Mouse (Mus musculus): ENCODE results near the gene Trappc6b. TPM values are rescaled to one million over a fixed set of nuclear protein-coding genes. Genes with fewer than 3 reads are reported as not detected.

Trappc6b gene
- polyA plus RNA-seq, 1 experiment from 2014 or later, result 85.9 TPM

DNA sequence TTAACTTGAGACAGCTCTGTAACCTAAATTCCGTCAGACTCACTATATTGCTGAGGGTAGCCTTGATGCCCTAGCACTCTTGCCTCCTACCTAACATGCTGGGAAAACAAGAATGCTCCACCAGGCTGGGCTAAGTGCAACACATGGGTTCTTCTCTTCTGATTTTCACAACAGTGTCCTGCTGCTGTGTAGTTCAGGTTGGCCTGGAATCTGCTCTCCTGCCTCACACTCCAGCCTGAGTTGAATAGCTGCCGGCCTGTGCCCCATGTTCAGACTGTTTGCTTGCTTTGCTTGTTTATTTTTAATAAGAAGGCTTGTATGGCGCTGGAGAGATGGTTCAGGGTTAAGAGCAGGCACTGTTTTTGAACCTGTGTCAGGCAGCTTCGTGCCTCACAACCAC lies 19.2 kb upstream of the Trappc6b start:
- no peaks in the 10 kb centered on the region for H3K27me3 ChIP-seq (replicated peaks; ENCODE audit: control insufficient read depth, insufficient read depth, low read length)
- WGBS, result 89% methylated on average over 4 of the region's 4 CpGs
- no peaks in the 10 kb centered on the region for H3K36me3 ChIP-seq (ENCODE audit: control insufficient read depth, insufficient read depth, low read length)
- no peaks in the 10 kb centered on the region for H3K9me3 ChIP-seq (ENCODE audit: control insufficient read depth, low read length)
- no peak overlapping the region for H3K4me2 ChIP-seq (ENCODE audit: low read depth, low read length)
- no peak overlapping the region for H3K9ac ChIP-seq (ENCODE audit: low read depth, low read length)
- H3K4me1 ChIP-seq (ENCODE audit: control insufficient read depth, insufficient read depth, low read length), result no peaks in the 10 kb centered on the region
- H3K4me3 ChIP-seq (ENCODE audit: low read length), result no peak overlapping the region
- no peak for ATAC-seq
- H3K27ac ChIP-seq (ENCODE audit: low read length), result no peak overlapping the region

GRCm38 (mm10) chr12:59077883-59078282 lies 16.6 kb upstream of the Trappc6b start:
- Histone ChIP-seq H3K4me1 (ENCODE audit: control insufficient read depth, insufficient read depth, low read length) (no peaks in the 10 kb centered on the region), H3K27me3 (replicated peaks; ENCODE audit: control insufficient read depth, insufficient read depth, low read length) (no peaks in the 10 kb centered on the region), H3K9ac (ENCODE audit: low read depth, low read length) (no peak overlapping the region), H3K9me3 (ENCODE audit: control insufficient read depth, low read length) (no peaks in the 10 kb centered on the region), H3K36me3 (ENCODE audit: control insufficient read depth, insufficient read depth, low read length) (no peaks in the 10 kb centered on the region), H3K27ac (ENCODE audit: low read length) (no peak overlapping the region), H3K4me3 (ENCODE audit: low read length) (no peak overlapping the region), H3K4me2 (ENCODE audit: low read depth, low read length) (no peak overlapping the region)
- WGBS, result 64% methylated on average over 3 of the region's 3 CpGs
- ATAC-seq, result peak; percentile 89

- no peak overlapping the region for H3K27ac ChIP-seq (ENCODE audit: low read length)
- WGBS, result 86% methylated on average over 3 of the region's 3 CpGs
- no peaks in the 10 kb centered on the region for H3K27me3 ChIP-seq (replicated peaks; ENCODE audit: control insufficient read depth, insufficient read depth, low read length)
- no peak overlapping the region for H3K4me3 ChIP-seq (ENCODE audit: low read length)
- H3K4me1 ChIP-seq (ENCODE audit: control insufficient read depth, insufficient read depth, low read length), result no peaks in the 10 kb centered on the region
- H3K9ac ChIP-seq (ENCODE audit: low read depth, low read length), result no peak overlapping the region
- no peak for ATAC-seq
- no peak overlapping the region for H3K4me2 ChIP-seq (ENCODE audit: low read depth, low read length)
- H3K9me3 ChIP-seq (ENCODE audit: control insufficient read depth, low read length), result no peaks in the 10 kb centered on the region
- H3K36me3 ChIP-seq (ENCODE audit: control insufficient read depth, insufficient read depth, low read length), result peaks cover 5% of the 10 kb centered on the region; the same call in 1 of the 2 replicates
These were observed 15.7 kb upstream of the Trappc6b start for GRCm38 (mm10) chr12:59076996-59077395.

- WGBS, result 88% methylated on average over 3 of the region's 3 CpGs
- no peak overlapping the region for H3K27ac ChIP-seq (ENCODE audit: low read length)
- no peaks in the 10 kb centered on the region for H3K4me1 ChIP-seq (ENCODE audit: control insufficient read depth, insufficient read depth, low read length)
- H3K27me3 ChIP-seq (replicated peaks; ENCODE audit: control insufficient read depth, insufficient read depth, low read length), result no peaks in the 10 kb centered on the region
- no peak for ATAC-seq
- H3K36me3 ChIP-seq (ENCODE audit: control insufficient read depth, insufficient read depth, low read length), result peaks cover 15% of the 10 kb centered on the region
- no peak overlapping the region for H3K9ac ChIP-seq (ENCODE audit: low read depth, low read length)
- H3K4me3 ChIP-seq (ENCODE audit: low read length), result no peak overlapping the region
- no peaks in the 10 kb centered on the region for H3K9me3 ChIP-seq (ENCODE audit: control insufficient read depth, low read length)
- no peak overlapping the region for H3K4me2 ChIP-seq (ENCODE audit: low read depth, low read length)
These were observed 12.8 kb upstream of the Trappc6b start for GRCm38 (mm10) chr12:59074052-59074451.

GRCm38 (mm10) chr12:59072286-59072685 lies 11.0 kb upstream of the Trappc6b start:
- Histone ChIP-seq H3K4me3 (ENCODE audit: low read length) (no peak overlapping the region), H3K4me2 (ENCODE audit: low read depth, low read length) (no peak overlapping the region), H3K27ac (ENCODE audit: low read length) (no peak overlapping the region), H3K4me1 (ENCODE audit: control insufficient read depth, insufficient read depth, low read length) (no peaks in the 10 kb centered on the region), H3K27me3 (replicated peaks; ENCODE audit: control insufficient read depth, insufficient read depth, low read length) (no peaks in the 10 kb centered on the region), H3K9me3 (ENCODE audit: control insufficient read depth, low read length) (no peaks in the 10 kb centered on the region), H3K9ac (ENCODE audit: low read depth, low read length) (no peak overlapping the region), H3K36me3 (ENCODE audit: control insufficient read depth, insufficient read depth, low read length) (peaks cover 18% of the 10 kb centered on the region)
- ATAC-seq, result no peak
- 90% methylated on average over 11 of the region's 11 CpGs for WGBS

DNA sequence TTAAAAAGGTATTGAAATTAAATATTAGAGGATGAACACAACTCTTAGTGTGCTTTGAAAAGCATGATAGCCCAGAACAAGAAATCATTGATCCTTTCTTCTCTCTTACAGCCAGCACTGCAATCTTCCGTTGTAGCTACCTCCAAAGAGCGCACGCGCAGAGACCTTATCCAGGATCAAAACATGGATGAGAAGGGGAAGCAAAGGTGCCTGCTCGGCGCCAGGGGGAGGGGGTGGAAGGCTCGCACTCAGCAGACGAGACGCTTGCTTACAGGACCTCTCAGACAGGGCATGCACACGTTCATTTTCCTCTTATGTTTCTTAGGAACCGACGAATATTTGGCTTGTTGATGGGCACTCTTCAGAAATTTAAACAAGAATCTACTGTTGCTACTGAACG lies 7.5 kb upstream of the Trappc6b start:
- ATAC-seq, result no peak
- peaks cover 18% of the 10 kb centered on the region for H3K36me3 ChIP-seq (ENCODE audit: control insufficient read depth, insufficient read depth, low read length)
- no peak overlapping the region for H3K27ac ChIP-seq (ENCODE audit: low read length)
- H3K9me3 ChIP-seq (ENCODE audit: control insufficient read depth, low read length), result no peaks in the 10 kb centered on the region
- H3K4me2 ChIP-seq (ENCODE audit: low read depth, low read length), result no peak overlapping the region
- no peaks in the 10 kb centered on the region for H3K27me3 ChIP-seq (replicated peaks; ENCODE audit: control insufficient read depth, insufficient read depth, low read length)
- no peak overlapping the region for H3K4me3 ChIP-seq (ENCODE audit: low read length)
- H3K9ac ChIP-seq (ENCODE audit: low read depth, low read length), result no peak overlapping the region
- 90% methylated on average over 13 of the region's 13 CpGs for WGBS
- H3K4me1 ChIP-seq (ENCODE audit: control insufficient read depth, insufficient read depth, low read length), result no peaks in the 10 kb centered on the region

DNA sequence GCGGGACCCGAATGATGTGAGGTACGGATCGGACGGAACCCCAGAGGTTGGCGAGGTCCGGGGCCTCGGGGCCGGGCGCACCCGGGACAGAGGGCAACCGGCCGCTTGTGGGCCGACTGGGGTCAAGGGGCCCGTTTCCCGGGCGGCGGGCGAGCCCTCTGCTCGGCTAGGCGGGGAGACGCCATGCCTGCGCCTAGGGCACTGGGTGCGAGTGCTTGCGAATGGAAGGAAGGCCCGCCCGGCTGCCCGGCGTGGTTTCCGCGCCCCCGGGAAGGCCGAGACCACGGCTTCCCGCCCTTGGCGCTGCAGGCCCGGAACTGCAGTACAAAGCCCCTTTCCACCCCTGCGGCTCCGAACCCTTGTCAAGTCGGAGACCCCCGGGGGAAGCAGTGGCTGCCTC lies 5.8 kb upstream of the Trappc6b start:
- Histone ChIP-seq H3K4me1 (ENCODE audit: control insufficient read depth, insufficient read depth, low read length) (no peaks in the 10 kb centered on the region), H3K27ac (ENCODE audit: low read length) (peak overlapping the region; percentile 85), H3K27me3 (replicated peaks; ENCODE audit: control insufficient read depth, insufficient read depth, low read length) (no peaks in the 10 kb centered on the region), H3K36me3 (ENCODE audit: control insufficient read depth, insufficient read depth, low read length) (peaks cover 14% of the 10 kb centered on the region), H3K4me2 (ENCODE audit: low read depth, low read length) (peak overlapping the region; percentile 83), H3K9me3 (ENCODE audit: control insufficient read depth, low read length) (no peaks in the 10 kb centered on the region), H3K4me3 (ENCODE audit: low read length) (peak overlapping the region; percentile 99), H3K9ac (ENCODE audit: low read depth, low read length) (peak overlapping the region; percentile 99)
- peak; percentile 68 for ATAC-seq
- WGBS, result under 1% methylated on average over 41 of the region's 41 CpGs

DNA sequence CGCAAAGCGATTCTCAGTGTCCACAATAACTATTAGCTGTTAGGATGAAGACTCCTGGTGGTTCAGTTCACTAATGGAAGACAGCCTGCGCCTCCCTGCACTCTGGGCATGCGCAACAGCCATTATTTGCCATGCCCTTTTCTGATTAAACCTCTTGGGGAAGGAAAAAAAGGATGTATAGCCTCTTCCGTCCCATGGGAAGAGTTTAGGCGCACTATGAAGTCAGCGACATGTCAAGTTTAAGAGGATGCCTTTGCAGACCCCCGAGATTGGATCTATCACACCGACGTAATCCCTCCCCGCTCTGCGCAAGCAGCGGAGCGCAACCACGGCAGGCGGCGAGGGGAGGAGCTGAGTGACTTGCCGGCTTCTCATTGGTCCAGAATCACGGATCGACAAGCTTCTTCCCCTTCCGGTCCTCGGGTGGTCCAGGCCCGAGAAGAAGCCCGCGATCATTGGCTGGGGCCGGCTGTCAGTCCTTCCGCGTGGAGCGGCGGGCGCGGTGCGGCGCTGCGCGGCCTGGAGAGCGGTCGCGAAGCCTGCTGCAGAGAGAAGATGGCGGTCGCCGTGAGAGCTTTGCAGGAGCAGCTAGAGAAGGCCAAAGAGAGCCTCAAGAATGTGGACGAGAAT lies 5.3 kb upstream of the Trappc6b start, which contains the start of gene Pnn:
Gene Pnn, plus strand, starts transcription at position 437 of the 630 bp plus-strand sequence.
- Histone ChIP-seq H3K27ac (ENCODE audit: low read length) (peak within 1 kb of the TSS; percentile 90), H3K9me3 (ENCODE audit: control insufficient read depth, low read length) (no peaks in the 10 kb centered on the region), H3K9ac (ENCODE audit: low read depth, low read length) (peak within 1 kb of the TSS; percentile 99), H3K4me1 (ENCODE audit: control insufficient read depth, insufficient read depth, low read length) (no peaks in the 10 kb centered on the region), H3K36me3 (ENCODE audit: control insufficient read depth, insufficient read depth, low read length) (peaks cover 12% of the 10 kb centered on the region), H3K4me2 (ENCODE audit: low read depth, low read length) (peak within 1 kb of the TSS; percentile 83), H3K27me3 (replicated peaks; ENCODE audit: control insufficient read depth, insufficient read depth, low read length) (no peaks in the 10 kb centered on the region), H3K4me3 (ENCODE audit: low read length) (peak within 1 kb of the TSS; percentile 99)
- WGBS, result under 1% methylated on average over 43 of the region's 43 CpGs
- ATAC-seq, result peak; percentile 99

DNA sequence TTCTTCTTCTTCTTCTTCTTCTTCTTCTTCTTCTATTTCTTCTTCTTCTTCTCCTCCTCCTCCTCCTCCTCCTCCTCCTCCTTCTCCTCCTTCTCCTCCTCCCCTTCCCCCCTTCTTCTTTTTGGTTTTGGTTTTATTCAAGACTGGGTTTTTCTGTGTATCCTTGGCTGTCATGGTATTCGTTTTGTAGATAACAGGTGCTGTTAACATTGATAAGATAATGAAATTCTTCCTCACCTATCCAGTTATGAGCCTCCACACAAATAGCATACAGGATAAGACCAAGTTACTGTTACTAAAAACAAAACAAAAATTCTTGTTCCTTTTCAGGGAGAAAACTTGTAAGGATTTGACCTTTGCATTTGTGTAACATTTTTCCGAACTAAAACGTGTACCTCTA lies 4.5 kb upstream of the Trappc6b start:
- Histone ChIP-seq H3K4me3 (ENCODE audit: low read length) (peak overlapping the region; percentile 99), H3K4me2 (ENCODE audit: low read depth, low read length) (peak overlapping the region; percentile 60), H3K27ac (ENCODE audit: low read length) (peak overlapping the region; percentile 90), H3K27me3 (replicated peaks; ENCODE audit: control insufficient read depth, insufficient read depth, low read length) (no peaks in the 10 kb centered on the region), H3K9ac (ENCODE audit: low read depth, low read length) (peak overlapping the region; percentile 68), H3K9me3 (ENCODE audit: control insufficient read depth, low read length) (no peaks in the 10 kb centered on the region), H3K4me1 (ENCODE audit: control insufficient read depth, insufficient read depth, low read length) (no peaks in the 10 kb centered on the region), H3K36me3 (ENCODE audit: control insufficient read depth, insufficient read depth, low read length) (peaks cover 9% of the 10 kb centered on the region; the same call in 1 of the 2 replicates)
- no peak for ATAC-seq
- WGBS, result 53% methylated on average over 3 of the region's 3 CpGs

DNA sequence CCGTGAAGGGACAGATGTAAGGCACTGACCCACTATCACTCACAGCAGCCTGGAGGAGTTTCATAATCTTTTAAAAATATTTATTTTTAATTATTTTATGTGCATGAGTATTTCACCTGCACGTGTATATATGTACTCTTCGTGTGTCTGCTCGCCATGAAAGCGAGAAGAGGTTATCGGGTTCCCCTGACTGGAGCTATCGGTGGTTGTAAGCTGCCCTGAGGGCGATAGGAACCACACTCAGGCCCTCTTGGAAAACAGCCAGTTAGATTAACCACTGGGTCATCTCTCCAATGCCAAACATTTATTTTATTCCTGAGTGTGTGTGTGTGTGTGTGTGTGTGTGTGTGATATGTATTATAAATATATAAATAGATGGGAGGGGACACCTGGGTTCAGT lies 3.6 kb upstream of the Trappc6b start:
- Histone ChIP-seq H3K4me1 (ENCODE audit: control insufficient read depth, insufficient read depth, low read length) (peaks cover 5% of the 10 kb centered on the region), H3K27me3 (replicated peaks; ENCODE audit: control insufficient read depth, insufficient read depth, low read length) (no peaks in the 10 kb centered on the region), H3K4me2 (ENCODE audit: low read depth, low read length) (no peak overlapping the region), H3K36me3 (ENCODE audit: control insufficient read depth, insufficient read depth, low read length) (peaks cover 9% of the 10 kb centered on the region; the same call in 1 of the 2 replicates), H3K27ac (ENCODE audit: low read length) (no peak overlapping the region), H3K9ac (ENCODE audit: low read depth, low read length) (no peak overlapping the region), H3K4me3 (ENCODE audit: low read length) (no peak overlapping the region), H3K9me3 (ENCODE audit: control insufficient read depth, low read length) (no peaks in the 10 kb centered on the region)
- ATAC-seq, result no peak
- whole genome bisulfite sequencing, result 90% methylated on average over 8 of the region's 8 CpGs

All from intestine, embryonic 16.5 days (tissue).